Mouse (Mus musculus): ENCODE data around the gene Bglap.
"Not testable (repeated sequence)": the region's sequence is repeated elsewhere in the genome, so short reads cannot be mapped to it uniquely, and the experiment has no call there.

- TF ChIP-seq CTCF (IDR thresholded peaks at IDR 0.05; ENCODE audit: low read depth, low read length); POLR2A (IDR thresholded peaks at IDR 0.05; ENCODE audit: borderline replicate concordance, low read depth, low read length): not testable (repeated sequence)
Observed at GRCm38 (mm10) chr3:88376644-88377043, 7.6 kb downstream of the Bglap start.

Measured in bone marrow macrophage, adult 2 months (primary cell).